Mouse (Mus musculus) lung, postnatal 36 days (tissue): ENCODE data around the gene Pdlim3.
A peak's percentile ranks its signal among the peaks of the same experiment; 100 is the strongest.
"Not testable (repeated sequence)": the region's sequence is repeated elsewhere in the genome, so short reads cannot be mapped to it uniquely, and the experiment has no call there.

Source experiments
- DNase-seq: peaks from one replicate; pipeline ENCODE4 v3.0.0; 2022; ENCODE audit warnings: mixed read lengths

The Pdlim3 gene

DNA sequence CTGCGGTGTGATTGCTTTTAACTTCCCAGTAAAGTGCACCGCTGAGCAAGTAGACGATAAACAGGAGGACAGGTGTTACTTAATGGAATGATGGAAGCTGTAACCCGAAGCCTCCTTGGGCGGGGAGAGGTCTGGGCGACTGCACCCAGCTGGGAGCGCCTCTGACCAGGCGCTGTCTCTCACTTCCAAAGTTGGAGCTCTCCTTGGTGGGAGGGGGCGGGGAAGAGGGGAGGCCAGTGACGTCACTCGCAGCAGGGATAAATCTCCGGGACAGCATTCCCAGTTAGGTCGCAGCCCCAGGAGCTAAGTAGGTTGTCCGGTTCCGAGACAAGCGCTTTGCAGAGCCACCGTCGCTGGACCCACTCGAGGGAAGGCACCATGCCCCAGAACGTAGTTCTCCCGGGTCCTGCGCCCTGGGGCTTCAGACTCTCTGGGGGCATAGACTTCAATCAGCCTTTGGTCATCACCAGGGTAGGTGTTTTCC, at the start of gene Pdlim3:
Pdlim3 (plus strand) TSS at position 260 of the 484 bp plus-strand sequence.
- DNase-seq: peak; percentile 65

DNA sequence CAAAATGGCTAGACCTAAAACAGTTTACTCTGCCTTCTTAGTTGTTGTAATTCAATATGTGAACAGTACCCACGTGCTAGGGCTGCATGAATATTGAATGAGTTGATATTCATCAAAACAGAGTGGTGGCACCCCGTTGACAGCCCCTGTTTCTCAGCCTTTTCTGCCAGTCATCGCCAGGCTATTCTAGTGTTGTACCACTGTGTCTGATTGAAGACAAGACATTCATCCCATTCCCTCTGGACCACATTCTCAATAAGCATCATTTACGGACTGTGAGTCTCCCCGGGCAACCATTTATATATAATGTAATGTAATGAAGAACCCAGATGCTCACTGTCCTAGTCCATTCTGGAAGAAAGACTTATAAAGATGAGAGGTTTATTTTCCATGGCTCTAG, 42.0 kb upstream of the Pdlim3 start:
- no peak for DNase-seq

DNA sequence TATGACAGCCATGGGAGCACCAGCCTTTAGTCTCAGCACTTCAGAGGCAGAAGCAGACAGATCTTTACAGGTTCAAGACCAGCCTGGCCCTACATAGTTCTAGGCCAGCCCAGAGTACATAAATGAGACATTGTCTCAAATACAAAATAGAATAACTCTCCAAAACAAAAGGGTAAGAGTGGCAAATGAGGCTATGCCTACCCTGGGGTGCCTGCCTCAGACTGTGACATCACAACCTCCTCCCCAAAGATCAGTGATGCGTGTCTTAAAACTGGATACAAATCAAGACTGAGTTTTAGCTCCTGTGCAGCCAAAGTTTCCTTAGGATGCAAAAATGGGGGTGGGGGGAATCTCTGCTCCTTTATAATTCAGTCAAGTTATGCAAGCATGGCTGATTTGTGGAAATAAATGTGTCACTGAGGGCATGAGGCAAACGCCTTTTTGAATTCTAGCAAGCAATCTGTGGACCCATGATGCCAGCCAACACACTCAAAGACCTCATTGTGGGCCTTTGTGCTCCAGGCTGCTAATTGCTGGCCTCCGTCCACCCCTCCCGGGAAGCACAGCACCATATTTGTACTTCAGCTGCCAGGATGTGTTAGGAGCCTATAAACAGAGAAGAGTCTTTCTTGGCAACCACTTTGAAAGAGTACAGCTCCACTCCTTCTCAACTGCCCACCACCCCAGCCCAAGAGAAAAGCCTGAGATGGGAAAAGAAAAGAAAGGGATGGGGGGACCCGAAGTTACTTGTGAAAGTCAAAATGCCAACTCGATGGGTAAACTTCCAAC, 41.0 kb upstream of the Pdlim3 start:
- DNase-seq: peak; percentile 18

DNA sequence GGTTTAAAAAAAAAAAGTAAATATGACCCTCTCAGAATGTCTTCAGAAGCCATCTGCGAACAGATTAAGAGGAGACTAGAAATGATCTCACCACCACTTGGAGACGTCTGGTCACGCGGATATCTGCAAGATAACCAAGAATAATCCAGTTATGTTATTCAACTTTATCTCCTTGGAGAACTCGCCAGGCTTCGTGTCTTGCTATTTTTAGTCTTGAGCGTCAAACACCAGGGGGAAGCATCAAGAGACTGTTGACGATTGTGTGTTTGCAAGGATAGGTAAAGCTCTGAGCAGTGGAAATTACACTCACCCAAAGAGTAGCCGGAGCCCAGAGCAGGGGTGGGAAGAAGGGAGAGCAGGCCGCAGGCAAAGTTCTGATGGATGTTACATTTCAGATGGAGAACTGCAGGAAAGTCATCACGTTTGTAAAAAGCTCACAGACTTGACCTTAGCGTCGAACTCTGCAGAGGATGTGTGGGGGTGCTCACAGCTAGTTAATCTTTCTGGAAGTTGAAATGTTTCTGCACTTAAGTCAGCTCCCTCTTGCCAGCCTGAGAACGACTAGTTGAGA, 40.3 kb upstream of the Pdlim3 start:
- DNase-seq: no peak

DNA sequence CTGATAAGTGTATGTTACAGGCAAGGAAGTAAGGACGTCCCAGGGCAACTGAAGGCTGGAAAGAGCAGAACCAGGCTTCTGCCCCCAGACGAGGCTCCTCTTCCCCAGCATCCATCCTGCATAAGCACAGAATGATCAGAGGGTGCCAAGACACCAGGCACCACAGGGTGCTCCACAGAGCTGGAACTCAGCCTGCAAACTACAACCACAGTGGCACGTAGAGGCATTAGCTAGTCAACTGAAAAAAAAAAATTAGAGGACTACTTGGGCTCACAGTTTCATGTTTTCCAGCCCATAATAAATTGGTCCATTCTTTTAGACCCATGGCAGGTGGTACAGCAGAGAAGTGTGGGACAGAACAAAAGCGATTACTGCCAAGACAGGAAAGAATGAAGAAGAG, 39.4 kb upstream of the Pdlim3 start:
- no peak for DNase-seq

DNA sequence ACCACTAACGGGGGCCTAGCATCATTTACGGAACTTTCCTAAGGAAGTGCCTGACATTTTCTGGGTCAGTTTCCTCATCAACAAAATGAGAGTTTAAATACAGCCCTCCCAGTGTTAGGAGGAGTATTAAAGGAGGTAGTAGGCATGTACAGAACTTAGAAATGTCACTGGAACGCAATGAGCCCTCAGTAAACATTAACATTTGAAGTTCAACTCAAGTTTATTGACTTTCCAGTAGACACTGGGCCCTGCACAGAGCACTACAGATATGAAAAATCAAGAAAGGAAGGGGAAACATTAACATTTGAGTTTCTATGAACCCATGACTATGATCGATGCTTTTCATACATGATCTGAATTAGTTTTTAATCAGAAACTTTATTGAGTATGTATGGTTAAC, 30.1 kb upstream of the Pdlim3 start:
- peak; percentile 35 for DNase-seq

DNA sequence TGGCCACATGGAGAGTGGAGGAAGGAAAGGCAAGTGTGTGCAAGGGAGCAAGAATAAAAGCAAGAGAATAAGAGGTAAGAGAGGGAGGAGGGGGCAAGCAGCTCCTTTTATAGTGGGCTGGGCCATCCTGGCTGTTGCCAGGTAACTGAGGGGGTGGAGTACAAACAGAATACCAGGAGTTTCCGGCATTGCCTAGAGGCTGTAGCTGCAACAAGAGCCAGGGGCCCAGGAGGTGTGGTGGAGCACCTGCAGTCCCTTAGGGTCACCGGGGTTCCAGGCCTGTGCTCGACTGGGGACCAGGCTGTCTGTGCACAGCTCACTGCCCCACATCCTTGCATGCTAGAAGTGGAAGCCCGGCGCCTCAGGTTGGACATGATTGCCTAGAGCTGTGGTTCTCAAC, 27.5 kb upstream of the Pdlim3 start:
- peak; percentile 38 for DNase-seq

DNA sequence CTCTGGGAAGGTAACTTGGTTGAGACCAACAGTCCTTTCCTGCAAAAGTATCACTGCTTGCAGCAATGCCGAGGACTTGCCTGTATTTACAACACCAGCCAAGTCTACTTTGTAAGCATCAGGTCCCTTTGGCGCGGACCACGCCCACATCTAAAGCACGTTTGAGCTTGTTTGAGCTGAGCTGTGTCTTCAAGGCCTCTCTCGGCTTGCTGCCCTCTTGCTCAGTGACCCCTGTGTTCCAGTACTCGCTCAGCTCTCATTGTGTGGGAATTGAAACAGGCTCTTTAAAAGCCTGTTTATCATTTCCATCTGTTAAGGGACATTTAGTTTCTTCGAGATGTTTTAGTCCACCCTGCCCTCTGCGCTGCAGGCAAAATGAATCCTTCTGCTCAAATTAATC, 26.9 kb upstream of the Pdlim3 start:
- DNase-seq: peak; percentile 26

DNA sequence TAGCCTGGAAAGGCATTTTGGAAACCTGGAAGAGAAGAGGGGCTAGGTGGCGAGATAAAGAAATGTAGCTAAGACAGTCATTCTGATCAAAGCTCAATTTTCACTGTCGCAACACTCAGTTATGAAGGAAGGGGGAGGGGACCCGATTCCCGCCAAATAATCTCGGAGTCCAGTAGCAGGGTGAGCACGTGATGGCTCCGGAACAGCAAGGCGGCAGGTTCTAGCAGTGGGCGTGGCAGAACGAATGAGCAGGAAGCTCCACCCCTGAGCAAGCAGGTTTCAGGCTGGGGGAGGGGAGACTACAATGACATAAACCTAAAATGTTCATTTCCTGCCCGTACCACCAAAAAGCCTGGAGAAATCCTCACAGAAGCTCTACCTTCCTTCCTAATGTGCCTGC, 13.7 kb upstream of the Pdlim3 start:
- not testable (repeated sequence) for DNase-seq

DNA sequence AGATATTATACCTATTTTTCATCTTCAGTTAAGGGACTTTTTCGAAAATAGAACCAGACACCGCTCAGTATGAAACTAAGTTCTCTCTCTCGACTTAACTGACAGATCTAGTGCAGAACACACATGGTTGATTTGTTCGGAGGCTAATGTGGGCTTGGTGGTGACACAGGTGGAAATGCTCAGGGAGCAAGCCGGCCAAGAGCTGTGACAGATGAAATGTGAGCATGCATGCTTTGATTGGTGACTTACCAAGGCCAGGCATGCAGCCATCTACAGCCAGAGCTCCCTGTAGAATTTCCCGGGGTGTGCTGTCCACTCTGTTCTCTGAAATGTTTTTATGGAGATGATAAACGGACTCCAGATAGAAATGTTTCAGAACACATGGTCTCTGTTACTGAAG, 13.2 kb upstream of the Pdlim3 start:
- DNase-seq: no peak

DNA sequence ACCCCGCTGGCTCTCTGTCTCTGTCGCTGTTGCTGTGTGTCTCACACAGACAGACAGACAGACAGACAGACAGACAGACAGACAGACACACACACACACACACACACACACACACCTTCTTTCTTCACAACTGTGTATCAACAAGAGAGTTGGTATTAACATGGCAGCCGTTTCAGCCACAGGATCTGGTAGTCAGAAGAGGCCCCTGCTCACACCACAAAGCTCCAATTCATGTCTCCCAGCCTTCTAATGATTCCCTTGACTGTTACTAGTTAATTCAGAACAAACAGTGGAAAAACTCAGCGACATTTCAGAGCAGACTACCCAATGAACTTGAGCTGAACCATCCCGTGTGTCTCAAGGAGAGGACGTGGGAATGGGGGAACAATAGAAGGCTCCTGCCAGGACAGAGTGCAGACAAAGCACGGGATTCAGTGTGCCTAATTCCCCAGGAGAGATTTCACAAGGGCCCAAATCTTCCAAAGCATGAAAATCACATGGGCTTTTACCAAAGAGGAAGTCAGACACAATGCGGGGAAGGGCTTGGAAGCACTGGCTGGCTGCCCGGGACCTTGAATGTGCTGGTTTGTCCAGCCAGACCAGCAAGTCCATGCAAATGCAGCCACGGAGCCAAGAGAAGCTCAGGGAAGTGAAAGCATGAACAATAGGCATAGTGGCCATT, 10.2 kb upstream of the Pdlim3 start:
- peak; percentile 97 for DNase-seq

DNA sequence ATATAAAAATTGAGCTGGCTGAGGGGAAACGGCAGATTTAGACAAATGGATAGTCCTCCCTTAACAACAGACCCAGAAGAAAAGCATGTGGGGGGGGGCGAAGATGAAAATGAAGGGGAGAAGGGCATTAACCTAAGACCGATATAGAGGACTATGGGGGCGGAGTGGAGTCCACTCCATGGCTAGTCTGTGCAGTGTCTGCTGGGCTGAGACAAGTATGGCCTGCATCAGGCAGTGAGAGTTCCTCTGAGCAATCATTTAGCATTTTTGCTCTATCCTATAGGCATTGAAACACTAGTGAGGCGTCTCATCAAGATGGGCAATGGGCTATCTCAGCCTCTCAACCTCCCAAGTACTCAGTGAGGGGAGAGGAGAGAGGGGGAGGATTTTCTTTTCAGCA, 8.9 kb upstream of the Pdlim3 start:
- no peak for DNase-seq

DNA sequence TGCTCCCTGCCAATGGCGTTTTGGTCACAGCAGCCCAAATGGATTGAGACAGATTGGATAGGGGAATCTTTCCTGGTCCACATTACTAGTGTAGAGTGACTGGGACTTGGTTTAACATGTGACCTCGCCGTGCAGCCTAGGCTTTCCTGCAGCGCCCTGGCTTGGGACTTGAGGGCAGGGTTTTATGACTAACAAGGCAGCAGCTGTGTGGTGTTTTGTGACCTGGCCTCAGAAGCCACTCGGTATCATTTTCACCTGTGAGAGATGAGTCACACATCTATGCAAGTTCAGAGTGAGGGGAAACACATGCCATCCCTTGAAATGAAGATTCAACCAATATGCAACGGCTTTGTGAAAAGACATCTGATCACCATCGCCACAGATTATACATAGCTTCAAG, 7.6 kb upstream of the Pdlim3 start:
- DNase-seq: no peak

DNA sequence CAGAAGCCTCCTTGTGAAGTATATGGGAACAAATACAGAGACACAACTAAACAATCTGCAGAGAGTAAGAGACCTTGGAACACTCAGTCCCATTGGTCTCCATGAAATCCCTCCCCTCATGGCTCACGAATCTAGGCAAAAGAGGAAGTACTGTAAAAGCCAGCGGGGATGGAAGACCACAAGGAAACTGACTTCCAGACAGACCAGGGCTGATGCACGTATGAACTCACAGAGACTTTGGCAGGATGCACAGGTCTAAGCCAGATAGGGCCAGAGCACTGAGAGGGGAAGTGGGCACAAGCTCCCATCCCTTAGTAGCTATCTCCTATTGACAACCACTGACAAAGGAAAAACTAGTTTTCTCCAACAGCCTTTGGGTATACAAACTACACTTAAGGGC, 4.8 kb upstream of the Pdlim3 start:
- DNase-seq: no peak

DNA sequence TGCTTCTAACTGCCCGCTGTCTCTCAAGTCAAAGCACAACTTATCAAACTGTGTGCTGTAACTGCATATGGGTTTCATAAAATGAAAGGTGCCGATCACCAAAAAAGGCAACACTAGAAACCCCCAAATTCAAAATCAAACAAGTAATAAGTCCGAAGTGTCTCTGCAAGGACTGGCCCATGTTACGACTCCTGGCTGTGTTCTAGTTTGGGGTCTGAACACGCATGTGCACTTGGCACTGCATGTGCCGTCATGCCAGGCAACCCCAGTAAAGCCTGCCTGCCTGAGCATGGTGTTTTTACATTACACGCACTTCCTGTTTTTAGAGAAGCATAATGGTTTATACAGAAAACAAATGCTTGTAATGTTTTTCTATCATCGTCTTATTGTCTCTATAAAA, 3.5 kb upstream of the Pdlim3 start:
- DNase-seq: no peak

DNA sequence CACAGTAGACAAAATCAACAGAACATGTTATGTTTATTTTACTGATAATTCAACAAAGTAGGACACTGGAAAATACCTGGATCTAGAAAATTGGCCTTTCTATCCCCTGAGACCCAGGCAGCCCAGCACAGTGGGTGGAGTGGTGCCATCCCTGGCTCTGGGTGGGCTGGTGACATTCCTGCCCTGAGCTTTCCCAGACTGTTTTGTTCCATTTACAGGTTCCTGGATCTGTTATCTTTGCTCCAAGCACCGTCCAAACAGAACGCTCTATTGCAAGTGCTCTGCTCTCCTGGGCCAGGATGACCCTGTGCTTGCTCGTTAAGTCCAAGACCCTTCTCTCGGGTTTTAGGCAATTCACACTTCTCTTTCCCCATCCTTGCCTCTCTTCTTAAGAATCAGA, 1.5 kb upstream of the Pdlim3 start:
- DNase-seq: no peak

DNA sequence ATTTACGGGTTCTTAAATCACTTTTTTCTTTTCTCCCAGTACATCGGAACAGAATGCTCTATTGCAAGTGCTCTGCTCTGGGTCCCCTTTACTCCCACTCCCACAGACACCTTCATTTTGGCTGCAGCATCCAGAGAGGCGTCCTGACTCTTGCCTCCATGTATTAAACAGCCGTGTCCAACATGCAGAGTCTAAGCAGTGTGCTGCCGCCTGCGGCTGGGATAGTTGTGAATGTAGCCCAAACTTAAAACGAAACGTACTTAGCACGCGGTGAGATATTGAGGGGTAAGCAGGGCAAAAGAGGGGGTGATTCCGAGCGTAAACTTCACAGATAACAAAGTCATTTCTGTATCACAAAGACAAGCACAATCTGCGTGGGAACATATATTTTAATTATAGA, 709 bp upstream of the Pdlim3 start:
- peak; percentile 54 for DNase-seq

DNA sequence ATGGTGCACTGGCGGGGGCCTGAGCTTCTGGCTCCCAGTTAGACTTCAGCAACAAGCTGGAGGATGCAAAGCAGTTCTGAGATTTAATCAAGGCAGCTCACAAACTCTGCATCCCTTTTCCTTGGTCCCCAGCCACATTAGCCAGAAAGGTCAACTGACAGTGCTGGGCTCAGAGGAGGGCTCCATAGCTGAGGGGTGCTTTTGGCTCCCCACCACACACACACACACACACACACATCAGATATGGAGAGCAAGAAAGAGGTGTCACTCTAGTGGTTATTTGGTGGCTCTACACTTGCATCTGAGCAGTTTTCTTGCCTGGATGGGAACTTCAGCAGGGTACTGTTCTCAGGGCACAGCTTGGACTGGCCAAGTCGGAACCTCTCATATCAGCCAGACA, 514 bp downstream of the Pdlim3 start:
- DNase-seq: peak; percentile 14

DNA sequence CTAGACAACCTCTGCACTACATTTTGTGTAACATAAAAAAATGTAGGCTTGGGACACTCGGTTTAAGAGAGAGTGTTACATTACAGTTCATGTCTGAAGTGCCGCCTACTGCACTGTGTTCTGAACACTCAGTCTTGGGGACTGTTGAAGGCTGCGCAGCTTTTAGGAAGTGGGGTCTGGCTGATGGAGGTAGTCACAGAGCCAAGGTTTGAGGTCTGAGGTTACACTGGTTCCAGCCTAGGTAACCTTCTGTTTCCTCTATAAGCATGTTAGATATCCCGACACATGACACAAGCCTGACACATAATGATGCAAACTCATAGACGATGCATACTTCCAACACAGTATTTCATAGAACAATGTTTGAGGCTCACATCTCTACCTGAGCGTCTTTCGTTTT, 4.5 kb downstream of the Pdlim3 start:
- DNase-seq: no peak

DNA sequence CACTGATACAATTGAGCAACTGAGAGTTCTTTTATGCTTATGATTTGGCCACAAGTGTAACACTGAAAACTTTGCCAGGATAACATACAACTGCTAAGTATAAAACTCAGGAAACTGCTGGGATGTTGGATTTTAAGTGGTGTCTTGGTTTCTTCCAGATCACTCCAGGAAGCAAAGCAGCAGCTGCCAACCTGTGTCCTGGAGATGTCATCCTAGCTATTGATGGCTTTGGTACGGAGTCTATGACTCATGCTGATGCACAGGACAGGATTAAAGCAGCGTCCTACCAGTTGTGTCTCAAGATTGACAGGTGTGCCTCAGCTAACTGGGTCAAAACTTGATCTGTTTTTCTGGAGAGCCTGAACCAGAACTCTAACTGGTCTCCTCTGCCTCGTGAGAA, 11.3 kb downstream of the Pdlim3 start:
- no peak for DNase-seq

DNA sequence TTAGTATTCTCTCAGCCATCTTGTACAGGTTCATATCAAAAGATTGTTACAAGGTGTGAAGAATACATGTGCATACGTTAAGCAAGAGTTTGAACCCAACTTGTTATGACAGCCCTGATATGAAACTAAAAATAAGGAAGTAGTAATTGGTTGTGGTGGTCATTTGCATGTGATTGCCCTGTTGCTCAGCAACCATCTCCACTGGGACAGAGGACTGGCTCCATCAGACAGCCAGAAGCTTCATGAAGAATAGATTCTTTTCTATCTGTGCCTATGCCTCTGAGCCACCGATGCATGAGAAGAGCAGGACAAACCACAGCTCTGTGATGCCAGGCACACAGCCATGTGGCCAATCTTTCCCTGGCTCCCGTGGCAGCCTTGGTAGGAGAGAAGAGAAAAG, 14.5 kb downstream of the Pdlim3 start:
- DNase-seq: peak; percentile 63

DNA sequence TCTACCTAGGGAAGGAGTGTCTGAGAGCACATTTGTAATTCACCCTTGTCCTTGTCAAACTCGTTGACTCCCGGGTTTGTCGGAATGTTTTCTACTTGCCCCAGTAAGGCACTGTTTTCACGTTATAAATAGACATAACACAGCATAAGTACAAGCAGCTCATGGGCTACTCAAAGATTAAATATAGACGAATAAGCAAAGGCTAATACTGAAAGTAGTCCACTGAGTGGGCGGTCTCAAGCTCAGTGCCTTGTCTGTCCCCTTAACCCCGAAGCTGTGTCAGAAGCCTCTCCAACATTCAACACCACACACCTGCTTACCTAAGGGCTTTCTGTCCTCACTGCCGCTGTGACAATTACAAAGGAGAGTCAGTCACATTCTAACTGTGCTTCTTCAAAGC, 16.4 kb downstream of the Pdlim3 start:
- peak; percentile 12 for DNase-seq

DNA sequence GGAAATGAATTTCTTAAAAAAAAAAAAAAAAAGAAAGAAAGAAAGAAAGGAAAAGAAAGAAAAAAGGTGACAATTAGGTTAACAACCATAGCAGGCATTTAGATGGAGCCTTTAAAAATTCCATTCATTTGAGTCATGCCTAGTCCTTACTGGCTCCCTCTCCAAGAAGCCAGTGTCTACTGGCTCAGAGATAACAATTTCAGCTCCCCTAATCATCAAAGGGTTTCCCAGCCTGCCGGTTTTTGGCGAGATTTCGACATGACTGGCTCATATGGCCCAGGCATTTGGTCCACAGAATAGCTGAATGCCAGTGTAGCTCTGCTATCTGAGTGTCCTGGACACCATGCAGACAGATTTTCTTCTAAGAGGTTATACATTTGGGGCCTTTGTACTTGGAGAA, 18.4 kb downstream of the Pdlim3 start:
- peak; percentile 35 for DNase-seq

DNA sequence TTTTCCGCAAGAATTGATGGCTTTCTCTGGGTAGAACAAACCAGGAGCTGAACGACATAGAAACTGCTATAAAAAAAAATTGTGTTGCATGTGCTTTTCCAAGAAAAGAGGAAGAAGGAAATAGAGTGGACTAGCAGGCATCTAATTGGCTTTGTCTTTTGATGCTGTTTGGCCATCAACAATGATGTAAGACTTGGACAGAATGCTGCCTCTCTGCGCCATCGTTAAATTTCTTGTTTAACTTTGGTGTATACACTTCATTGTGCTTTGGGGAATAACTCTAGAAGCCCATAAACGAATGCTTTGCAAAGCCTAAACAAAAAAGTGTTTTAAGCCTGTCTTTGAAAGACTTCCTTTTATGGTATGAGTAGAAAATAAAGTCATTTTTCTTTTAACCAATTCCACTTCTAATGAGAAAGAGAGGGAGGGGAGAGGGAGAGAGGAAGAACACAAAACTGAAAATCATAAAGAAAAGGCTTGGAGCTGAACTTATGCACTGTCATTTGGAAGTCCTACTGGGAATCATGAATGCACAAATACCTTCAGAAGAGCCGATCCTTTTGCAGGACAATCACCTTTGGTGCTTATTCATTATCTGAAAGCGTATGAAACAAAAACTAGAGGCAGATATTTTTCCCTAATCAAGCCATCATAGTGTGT, 20.5 kb downstream of the Pdlim3 start:
- no peak for DNase-seq
